Mouse (Mus musculus): Measurements from ENCODE around the gene Wdr11. TPM values are rescaled to one million over a fixed set of nuclear protein-coding genes. Genes with fewer than 3 reads are reported as not detected.
A peak's percentile ranks its signal among the peaks of the same experiment; 100 is the strongest.

The Wdr11 gene
- total RNA-seq (2021): 10 to 100 TPM; 16.2 to 18.1 TPM
- long read RNA-seq, experiment 1, full-length matches to known transcripts: 17 of 21 reads
- long read RNA-seq, experiment 1, partial matches to known transcripts: 2 of 21 reads
- long read RNA-seq, experiment 1, other reads (novel, unspliced or antisense): 2 of 21 reads
- long read RNA-seq, experiment 2, full-length matches to known transcripts: 24 of 27 reads
- long read RNA-seq, experiment 2, partial matches to known transcripts: 1 of 27 reads
- long read RNA-seq, experiment 2, other reads (novel, unspliced or antisense): 2 of 27 reads

DNA sequence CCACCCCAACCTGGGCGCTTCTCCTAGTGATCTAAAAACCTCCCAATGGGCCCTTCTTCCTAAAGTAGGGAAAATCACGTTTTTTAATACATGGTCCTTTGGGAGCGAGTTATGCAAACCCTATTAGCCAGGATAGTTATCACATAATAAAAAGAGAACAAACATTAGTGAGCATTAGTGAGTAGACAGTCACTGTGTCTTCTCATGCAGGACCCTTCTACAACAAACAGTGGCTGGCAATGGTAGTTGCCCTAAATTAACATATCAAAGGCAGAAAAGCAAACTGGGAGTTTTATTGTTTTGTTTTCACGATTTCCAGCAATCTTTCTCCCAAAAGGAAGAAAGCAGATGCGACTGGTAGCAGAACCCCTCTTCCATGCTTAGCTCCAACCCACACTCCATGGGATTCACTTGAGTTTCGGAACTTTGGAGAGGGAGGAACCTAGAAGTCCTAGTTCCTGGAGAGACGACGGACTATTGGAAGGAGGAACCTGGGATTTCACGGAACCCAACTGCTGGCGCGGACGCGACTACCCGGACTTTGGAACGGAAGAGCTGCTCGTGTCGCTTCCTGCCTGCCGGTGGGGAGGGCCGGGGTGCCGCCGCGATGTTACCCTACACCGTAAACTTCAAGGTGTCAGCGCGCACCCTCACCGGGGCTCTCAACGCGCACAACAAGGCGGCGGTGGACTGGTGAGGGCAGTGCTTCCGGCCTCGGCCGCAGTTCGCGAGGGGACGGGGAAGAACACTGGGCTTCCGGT is at the start of gene Wdr11:
Gene Wdr11 (plus strand): TSS at position 493 of the 761 bp plus-strand sequence.
- H3K27ac ChIP-seq: peak within 1 kb of the TSS; percentile 96
- intact Hi-C loops (cut with DNase I): no loop called here
- DNase-seq: peak; percentile 90
- no peak for TF ChIP-seq CTCF (IDR thresholded peaks at IDR 0.05)
- peak within 1 kb of the TSS; percentile 81 for H3K4me3 ChIP-seq

DNA sequence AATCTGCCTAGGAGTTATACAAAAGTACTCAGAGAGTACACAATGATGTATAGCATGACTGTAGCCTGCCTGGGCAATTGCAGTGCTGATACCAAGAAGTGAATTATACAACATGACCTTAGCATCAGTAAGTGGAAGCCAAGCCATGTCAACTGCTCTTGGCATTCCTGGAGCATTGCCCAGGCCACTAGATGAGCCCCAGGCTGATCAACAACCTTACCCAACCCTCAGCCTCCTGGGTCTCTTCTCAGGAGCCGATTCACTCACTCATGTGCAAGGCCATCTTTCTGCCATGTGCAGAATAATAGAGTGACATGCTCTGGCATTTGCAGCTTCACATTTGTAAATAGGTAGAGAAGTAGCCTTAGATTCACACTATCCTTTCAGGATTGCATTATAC is 24.1 kb upstream of the Wdr11 start:
- Histone ChIP-seq H3K4me3 (no peak overlapping the region), H3K27ac (no peak overlapping the region)
- DNase-seq: no peak
- no peak for TF ChIP-seq CTCF (IDR thresholded peaks at IDR 0.05)
- intact Hi-C loops (cut with DNase I): no loop called here

DNA sequence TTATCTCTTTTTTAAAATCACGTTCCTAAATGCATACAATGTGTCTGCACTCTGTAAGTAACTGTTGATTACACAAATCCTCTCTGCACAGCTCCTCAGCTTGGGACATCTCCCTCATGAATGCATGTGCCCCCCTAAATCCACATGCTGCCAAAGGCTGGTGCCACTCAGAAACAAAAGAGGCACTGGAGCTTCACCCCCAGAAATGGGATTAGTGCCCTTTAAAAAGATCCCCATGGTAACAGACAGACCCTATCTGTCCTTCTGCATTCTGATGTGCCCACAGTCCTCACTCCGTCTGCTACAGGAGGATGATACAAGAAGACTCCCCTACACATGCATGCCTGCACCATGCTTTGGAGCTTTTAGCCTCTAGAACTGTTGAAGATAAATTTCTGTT is 23.3 kb upstream of the Wdr11 start:
- intact Hi-C loops (cut with DNase I): no loop called here
- Histone ChIP-seq H3K4me3 (no peak overlapping the region), H3K27ac (no peak overlapping the region)
- no peak for TF ChIP-seq CTCF (IDR thresholded peaks at IDR 0.05)
- no peak for DNase-seq

DNA sequence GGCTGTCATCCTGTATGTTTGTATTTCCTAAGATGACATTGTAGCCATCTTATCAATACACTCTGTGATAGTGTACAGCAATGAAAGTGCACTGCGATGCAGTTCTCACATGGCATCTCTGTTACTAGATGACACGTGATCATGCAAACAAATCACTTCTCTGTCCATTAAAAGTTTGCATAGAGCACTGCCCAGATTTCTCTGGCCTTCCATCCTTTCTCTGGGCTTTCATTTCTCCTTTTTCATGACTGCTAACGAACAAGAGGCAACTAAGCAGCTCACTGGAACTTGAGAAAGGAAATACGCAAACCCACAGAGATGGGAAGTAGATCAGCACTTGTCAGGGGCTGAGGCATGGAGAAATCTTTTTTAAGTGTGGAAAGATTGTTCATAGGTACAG is 17.2 kb upstream of the Wdr11 start:
- intact Hi-C loops (cut with DNase I): no loop called here
- no peak overlapping the region for H3K4me3 ChIP-seq
- no peak overlapping the region for H3K27ac ChIP-seq
- DNase-seq: no peak
- no peak for TF ChIP-seq CTCF (IDR thresholded peaks at IDR 0.05)

DNA sequence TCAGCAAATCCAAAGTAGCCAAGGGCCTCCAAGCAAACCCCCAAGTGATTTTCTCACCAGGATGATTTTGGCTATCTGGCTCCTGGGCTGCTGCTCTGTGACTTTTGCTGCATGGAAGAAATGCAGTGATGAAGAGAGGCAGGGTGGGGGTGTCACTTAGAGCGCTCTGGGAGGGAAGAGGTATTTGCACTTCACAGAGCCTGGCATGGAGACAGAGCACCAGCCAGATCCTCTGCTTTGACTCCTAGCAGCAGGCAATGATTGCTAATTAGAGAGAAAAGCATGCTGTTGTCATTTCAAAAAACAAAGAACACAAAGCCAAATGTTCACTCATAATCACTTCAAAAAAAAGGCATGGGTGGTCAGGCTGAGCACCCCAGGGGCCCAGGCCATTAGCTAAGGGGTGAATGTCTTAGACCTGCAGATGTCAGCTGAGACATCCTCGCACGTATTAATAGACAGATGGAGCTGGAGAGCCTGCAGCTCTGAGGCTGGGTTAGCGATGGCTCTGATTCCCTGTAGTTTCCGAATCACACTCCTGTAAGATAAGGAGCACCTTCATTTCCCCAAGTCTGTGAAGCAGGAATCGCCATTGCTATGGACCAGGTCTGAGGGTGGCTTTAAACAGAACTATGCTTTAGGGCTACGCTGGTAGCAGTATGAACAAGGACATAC is 16.4 kb upstream of the Wdr11 start:
- DNase-seq: no peak

DNA sequence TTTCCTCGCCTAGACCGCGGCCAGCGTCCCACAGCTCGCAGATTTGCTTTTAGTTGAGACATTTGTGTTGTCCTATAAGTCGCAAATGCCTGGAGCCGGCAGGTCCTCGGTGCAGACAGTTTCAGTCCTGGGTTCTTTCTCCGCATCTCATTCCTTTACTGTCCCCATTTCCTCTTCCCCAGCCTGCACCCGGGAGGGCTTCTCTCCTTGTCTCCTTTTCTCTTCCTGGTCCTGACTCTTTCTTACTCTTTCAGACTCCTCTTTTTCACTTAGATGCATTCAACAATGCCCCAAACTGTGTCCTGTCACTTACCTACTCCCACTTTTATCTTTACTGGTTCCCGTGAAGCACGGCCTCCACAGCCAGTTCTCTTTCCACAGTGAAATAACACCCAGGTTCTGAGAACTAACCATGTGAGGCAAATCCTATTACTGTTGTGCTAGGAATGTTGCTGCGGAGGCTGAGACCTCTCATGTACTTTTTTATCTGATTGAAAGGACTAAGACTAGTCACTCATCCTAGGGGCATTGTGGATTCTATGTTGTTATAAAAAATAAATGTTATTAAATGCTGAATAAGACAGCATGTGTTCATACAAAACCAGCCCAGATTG is 576 bp downstream of the Wdr11 start:
- TF ChIP-seq CTCF (IDR thresholded peaks at IDR 0.05): no peak
- no peak for DNase-seq
- Histone ChIP-seq H3K4me3 (peak overlapping the region; percentile 81), H3K27ac (peak overlapping the region; percentile 96)
- intact Hi-C loops (cut with DNase I): no loop called here

More for the DNA sequence above, 16.4 kb upstream of the Wdr11 start:
- intact Hi-C loops (cut with DNase I): no loop called here
- no peak overlapping the region for H3K4me3 ChIP-seq
- no peak overlapping the region for H3K27ac ChIP-seq
- no peak for TF ChIP-seq CTCF (IDR thresholded peaks at IDR 0.05)

DNA sequence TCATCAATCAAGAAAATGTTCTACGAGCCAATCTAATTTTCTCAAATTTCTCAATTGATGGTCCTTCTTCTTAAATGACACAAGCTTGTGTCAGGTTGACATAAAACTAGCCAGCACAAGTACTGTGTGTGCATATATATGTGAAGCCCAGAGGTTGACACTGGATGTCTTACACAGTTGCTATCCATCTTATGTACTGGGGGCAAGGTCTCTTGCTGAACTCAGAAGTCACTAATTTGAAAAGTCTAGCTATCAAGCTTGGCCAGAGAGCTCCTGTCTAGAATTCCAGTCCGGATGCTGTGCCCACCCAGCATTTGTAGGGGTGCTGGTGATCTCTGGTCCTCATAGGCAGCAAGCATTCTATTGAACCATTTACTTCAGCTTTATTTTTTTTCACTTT is 5.5 kb downstream of the Wdr11 start:
- Histone ChIP-seq H3K4me3 (no peak overlapping the region), H3K27ac (no peak overlapping the region)
- intact Hi-C loops (cut with DNase I): no loop called here
- DNase-seq: no peak
- TF ChIP-seq CTCF (IDR thresholded peaks at IDR 0.05): no peak

DNA sequence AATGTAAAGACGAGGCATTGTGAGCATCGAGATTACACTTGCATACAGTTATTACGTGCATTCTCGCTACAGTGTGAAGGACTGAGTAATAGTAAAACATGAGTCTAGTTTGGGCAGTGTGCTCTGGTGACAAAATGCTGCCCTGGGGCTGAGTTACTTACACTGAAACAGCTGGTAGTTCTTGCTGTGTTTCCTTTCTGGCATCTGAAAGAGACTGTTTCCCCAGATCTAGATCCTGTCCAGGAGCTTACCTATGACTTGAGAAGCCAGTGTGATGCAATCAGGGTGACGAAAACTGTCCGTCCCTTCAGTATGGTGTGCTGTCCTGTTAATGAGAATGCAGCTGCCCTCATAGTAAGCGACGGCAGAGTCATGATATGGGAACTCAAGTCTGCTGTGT is 14.6 kb downstream of the Wdr11 start:
- Histone ChIP-seq H3K27ac (no peak overlapping the region), H3K4me3 (no peak overlapping the region)
- no peak for DNase-seq
- intact Hi-C loops (cut with DNase I): no loop called here
- no peak for TF ChIP-seq CTCF (IDR thresholded peaks at IDR 0.05)

DNA sequence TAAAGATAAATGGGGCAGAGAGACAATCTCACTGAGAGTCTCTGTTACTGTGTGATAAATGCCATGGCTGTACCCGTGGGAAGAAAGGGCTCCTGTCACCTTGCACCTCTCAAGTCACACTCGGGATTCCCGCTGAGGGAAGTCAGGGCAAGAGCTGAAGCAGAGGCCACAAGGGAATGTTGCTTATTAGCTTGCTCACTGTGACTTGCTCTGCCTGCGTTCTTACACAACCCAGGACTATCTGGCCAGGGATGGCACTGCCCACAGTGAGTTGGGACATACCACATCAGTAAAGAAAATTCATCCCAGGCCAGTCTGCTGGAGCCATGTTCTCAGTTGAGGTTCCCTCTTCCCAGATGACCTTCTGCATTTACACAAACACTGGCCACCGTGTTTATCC is 29.5 kb downstream of the Wdr11 start:
- H3K27ac ChIP-seq: no peak overlapping the region
- no peak for TF ChIP-seq CTCF (IDR thresholded peaks at IDR 0.05)
- DNase-seq: no peak
- intact Hi-C loops (cut with DNase I): no loop called here
- no peak overlapping the region for H3K4me3 ChIP-seq

DNA sequence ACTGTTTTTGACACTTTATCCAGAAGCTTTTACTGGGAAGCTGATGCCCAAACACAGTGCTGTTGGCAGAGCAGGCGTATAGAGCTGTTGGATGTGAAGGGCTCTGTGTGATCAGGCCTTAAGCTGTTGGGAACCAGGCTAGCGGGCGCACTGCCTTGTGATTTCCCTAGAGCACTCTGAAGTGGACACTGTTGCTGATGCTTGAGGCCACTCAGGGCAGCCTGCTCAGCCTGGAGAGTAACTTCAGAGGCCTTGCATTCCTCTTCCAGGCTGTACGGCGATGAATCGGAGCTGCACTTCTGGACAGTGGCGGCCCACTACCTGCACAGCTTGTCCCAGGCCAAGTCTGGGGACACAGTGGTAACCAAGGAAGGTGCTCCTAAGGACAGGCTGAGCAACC is 38.7 kb downstream of the Wdr11 start:
- Histone ChIP-seq H3K4me3 (no peak overlapping the region), H3K27ac (no peak overlapping the region)
- no peak for TF ChIP-seq CTCF (IDR thresholded peaks at IDR 0.05)
- intact Hi-C loops (cut with DNase I): no loop called here
- DNase-seq: no peak

DNA sequence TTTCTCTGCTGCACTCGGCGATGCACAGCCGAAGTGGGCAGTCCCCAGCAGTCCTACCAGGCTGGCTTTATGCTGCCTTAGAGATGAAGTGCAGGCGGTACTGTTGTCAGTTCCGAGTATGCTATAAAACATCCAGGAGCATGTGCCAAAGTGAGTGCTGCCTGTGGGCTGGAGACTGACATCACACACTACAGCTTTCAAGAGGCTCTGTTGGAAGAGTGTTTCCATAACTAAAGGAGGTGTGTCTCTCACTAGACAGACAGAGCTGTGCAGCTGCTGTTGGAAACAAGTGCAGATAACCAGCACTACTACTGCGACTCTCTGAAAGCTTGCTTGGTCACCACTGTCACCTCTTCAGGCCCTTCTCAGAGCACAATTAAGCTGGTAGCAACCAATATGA is 39.8 kb downstream of the Wdr11 start:
- TF ChIP-seq CTCF (IDR thresholded peaks at IDR 0.05): no peak
- DNase-seq: no peak
- intact Hi-C loops (cut with DNase I): no loop called here
- Histone ChIP-seq H3K27ac (no peak overlapping the region), H3K4me3 (no peak overlapping the region)

DNA sequence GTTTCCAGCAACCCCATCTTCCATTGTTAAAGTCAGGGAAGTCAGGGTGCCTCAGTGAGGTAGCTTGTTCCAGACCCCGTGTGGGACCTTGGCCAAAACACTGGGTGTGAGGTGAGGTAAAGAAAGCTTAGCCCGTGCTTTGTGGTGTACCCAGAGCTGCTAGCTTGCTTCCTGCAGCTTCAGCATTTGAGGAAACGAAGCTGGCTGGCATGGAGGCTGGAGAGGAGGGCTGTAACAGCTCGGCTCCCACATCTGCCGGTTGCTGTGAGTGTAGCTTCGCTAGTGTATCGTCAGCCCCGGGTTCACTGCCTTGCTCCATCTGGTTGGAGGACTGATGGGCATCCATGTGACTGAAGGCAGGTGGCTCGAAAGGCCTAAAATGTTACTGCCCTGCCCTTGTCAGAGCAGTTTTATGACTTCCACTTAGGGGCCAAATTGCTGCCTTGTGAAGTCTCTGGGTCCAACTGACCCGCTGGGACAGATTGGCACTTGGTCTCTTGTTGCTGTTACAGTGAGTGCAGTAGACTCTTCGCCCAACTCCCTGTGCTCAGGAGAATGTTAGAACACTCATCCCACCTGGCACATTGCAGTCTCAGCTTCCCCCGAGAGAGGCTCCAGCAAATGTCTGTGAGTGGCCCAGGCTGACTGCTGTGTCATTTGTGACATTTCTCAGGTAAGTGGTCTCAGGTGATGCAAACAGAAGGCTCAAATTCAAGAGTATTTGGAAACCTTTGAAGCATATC is 44.4 kb downstream of the Wdr11 start:
- TF ChIP-seq CTCF (IDR thresholded peaks at IDR 0.05): no peak
- intact Hi-C loops (cut with DNase I): no loop called here

More for the DNA sequence above, 44.4 kb downstream of the Wdr11 start:
- H3K27ac ChIP-seq: no peak overlapping the region
- H3K4me3 ChIP-seq: no peak overlapping the region
- DNase-seq: no peak
